Mouse (Mus musculus) stomach, postnatal 0 days (tissue): Measurements from ENCODE around the gene Nfxl1. TPM values are rescaled to one million over a fixed set of nuclear protein-coding genes. Genes with fewer than 3 reads are reported as not detected.

Experiments
- ATAC-seq: fragments of 200-750 bp; cut with Nextera tagmentation; 2 replicates; pipeline ENCODE4 v1.8.0; 2017; ENCODE audit not compliant: low FRiP score, low TSS enrichment
- DNase-seq: peaks from one replicate; pipeline ENCODE4 v3.0.0-alpha.2; 2016; ENCODE audit warnings: low spot score
- H3K27ac ChIP-seq: fragments of 300-500 bp; sonication (generic); replicated peaks from 2 replicates; pipeline ENCODE4 v1.5.1; 2014; ENCODE audit warnings: mild to moderate bottlenecking, control low read depth
- H3K27me3 ChIP-seq: fragments of 300-500 bp; sonication (generic); 2 replicates; pipeline ENCODE4 v1.6.1; 2014; ENCODE audit warnings: low read length; ENCODE audit not compliant: control insufficient read depth, insufficient read depth
- H3K36me3 ChIP-seq: fragments of 300-500 bp; sonication (generic); 2 replicates; pipeline ENCODE4 v1.6.1; 2014; ENCODE audit warnings: low read length, mixed read lengths; ENCODE audit not compliant: control insufficient read depth, insufficient read depth
- H3K4me1 ChIP-seq: fragments of 300-500 bp; sonication (generic); replicated peaks from 2 replicates; pipeline ENCODE4 v1.6.1; 2014; ENCODE audit warnings: antibody characterized with exemption; ENCODE audit not compliant: control insufficient read depth, insufficient read depth
- H3K4me2 ChIP-seq: fragments of 300-500 bp; sonication (generic); replicated peaks from 2 replicates; pipeline ENCODE4 v1.6.1; 2014; ENCODE audit warnings: low read depth, mild to moderate bottlenecking, control low read depth, moderate library complexity
- H3K4me3 ChIP-seq: fragments of 300-500 bp; sonication (generic); 2 replicates; pipeline ENCODE4 v1.5.1; 2014; ENCODE audit warnings: low read depth, low read length, control low read depth
- H3K9ac ChIP-seq: fragments of 300-500 bp; sonication (generic); 2 replicates; pipeline ENCODE4 v1.6.1; 2014; ENCODE audit warnings: mild to moderate bottlenecking, low read length, control low read depth, mixed read lengths
- H3K9me3 ChIP-seq: fragments of 300-500 bp; sonication (generic); 2 replicates; pipeline ENCODE4 v1.6.1; 2016; ENCODE audit warnings: low read length; ENCODE audit not compliant: control insufficient read depth
- CTCF ChIP-seq: IDR thresholded peaks from 2 replicates; pipeline ENCODE4 v1.5.1; 2016; ENCODE audit warnings: antibody characterized with exemption, low read depth, mild to moderate bottlenecking, moderate library complexity
- EP300 ChIP-seq: optimal IDR thresholded peaks from 2 replicates; pipeline ENCODE3; 2016; ENCODE audit warnings: antibody characterized with exemption
- WGBS: fragments of 180-500 bp; shearing (Covaris S2); extraction: QIAGEN DNeasy Blood & Tissue Kit; methylation state at CpG from one replicate; pipeline ENCODE4 v1.1.7; 2014; 5-methylcytosine and 5-hydroxymethylcytosine counted together
- polyA plus RNA-seq: library from polyadenylated mRNA; unstranded; fragments of >200 nt; fragmentation: Nextera tagmentation; extraction: Ambion mirVana; gene quantifications from 2 replicates; pipeline ENCODE4 v1.2.1, GENCODE M21; 2015

The Nfxl1 gene
- polyA plus RNA-seq, 1 experiment from 2014 or later, result 8.8 TPM

DNA sequence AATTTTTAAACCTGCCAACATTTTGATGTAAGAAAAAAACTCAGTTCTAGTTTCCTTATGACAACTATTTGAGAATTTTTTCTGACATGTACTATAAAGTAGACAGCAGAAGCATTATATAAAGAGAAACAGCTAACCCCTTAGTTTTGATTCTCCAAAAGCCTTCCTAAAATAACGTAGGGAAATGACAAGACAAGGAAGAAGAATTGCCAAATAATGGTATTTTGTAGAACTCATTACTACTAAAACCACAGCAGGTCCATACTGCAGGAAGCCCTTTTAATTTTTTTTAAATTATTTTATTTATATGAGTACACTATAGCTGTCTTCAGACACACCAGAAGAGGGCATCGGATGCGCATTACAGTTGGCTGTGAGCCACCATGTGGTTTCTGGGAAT lies 8.3 kb downstream of the Nfxl1 start:
- TF ChIP-seq EP300 (no peak), CTCF (no peak)
- H3K27ac ChIP-seq, result no peak overlapping the region
- H3K4me2 ChIP-seq, result no peak overlapping the region
- H3K9ac ChIP-seq, result no peak overlapping the region
- H3K36me3 ChIP-seq, result peaks cover 2% of the 10 kb centered on the region; the same call in 1 of the 2 replicates
- ATAC-seq, result no peak
- H3K4me1 ChIP-seq, result no peaks in the 10 kb centered on the region
- no peak overlapping the region for H3K4me3 ChIP-seq
- H3K9me3 ChIP-seq, result no peaks in the 10 kb centered on the region
- 90% methylated on average over 3 of the region's 3 CpGs for WGBS
- no peaks in the 10 kb centered on the region for H3K27me3 ChIP-seq
- no peak for DNase-seq

DNA sequence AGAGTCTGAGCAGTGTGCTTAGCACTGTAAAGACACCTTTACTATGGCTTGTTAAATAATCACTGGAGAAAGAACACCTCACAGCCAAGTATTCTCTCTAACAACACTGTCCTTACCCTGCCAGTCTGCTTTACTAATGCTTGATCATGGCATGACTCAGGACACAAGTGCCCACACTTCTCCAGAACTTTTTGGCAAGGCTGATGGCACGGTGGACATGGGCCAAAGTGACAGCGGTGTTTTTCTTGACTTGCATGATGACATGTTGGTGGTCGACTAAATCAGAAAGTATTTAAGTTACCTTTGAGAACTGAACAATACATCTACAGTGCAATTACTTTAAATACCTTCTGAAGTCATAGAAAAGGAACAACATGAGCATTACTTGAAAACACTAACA lies 30.6 kb downstream of the Nfxl1 start:
- no peaks in the 10 kb centered on the region for H3K4me1 ChIP-seq
- H3K27ac ChIP-seq, result no peak overlapping the region
- H3K27me3 ChIP-seq, result no peaks in the 10 kb centered on the region
- H3K9me3 ChIP-seq, result no peaks in the 10 kb centered on the region
- H3K4me3 ChIP-seq, result no peak overlapping the region
- H3K4me2 ChIP-seq, result no peak overlapping the region
- TF ChIP-seq EP300 (no peak), CTCF (no peak)
- no peak for DNase-seq
- WGBS, result 93% methylated on average over 3 of the region's 3 CpGs
- H3K9ac ChIP-seq, result no peak overlapping the region
- peaks cover 11% of the 10 kb centered on the region; the same call in 1 of the 2 replicates for H3K36me3 ChIP-seq
- no peak for ATAC-seq

DNA sequence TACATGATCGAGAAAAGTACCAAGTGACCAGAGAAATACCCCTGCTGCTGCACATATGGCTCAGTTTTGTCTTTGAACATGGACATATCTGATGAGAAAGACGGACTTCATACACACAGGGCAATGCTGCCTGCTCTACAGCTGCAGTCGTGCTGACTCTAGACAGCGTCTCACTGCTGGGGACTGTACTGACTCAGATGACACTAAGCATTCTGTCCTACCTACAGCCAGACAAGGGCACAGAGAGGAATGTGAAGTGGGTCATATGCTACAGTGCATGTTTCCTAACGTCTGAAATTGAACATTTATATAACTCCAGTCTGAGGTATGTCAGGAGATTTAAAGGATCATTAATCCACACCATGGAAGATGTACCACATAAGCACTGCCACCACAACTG lies 45.7 kb downstream of the Nfxl1 start:
- Histone ChIP-seq H3K27ac (no peak overlapping the region), H3K9ac (no peak overlapping the region), H3K27me3 (no peaks in the 10 kb centered on the region), H3K4me1 (no peaks in the 10 kb centered on the region), H3K4me3 (no peak overlapping the region), H3K36me3 (peaks cover 13% of the 10 kb centered on the region; the same call in 1 of the 2 replicates), H3K9me3 (no peaks in the 10 kb centered on the region), H3K4me2 (no peak overlapping the region)
- WGBS, result 84% methylated on average over 5 of the region's 5 CpGs
- no peak for DNase-seq
- ATAC-seq, result no peak
- no peak for TF ChIP-seq CTCF

DNA sequence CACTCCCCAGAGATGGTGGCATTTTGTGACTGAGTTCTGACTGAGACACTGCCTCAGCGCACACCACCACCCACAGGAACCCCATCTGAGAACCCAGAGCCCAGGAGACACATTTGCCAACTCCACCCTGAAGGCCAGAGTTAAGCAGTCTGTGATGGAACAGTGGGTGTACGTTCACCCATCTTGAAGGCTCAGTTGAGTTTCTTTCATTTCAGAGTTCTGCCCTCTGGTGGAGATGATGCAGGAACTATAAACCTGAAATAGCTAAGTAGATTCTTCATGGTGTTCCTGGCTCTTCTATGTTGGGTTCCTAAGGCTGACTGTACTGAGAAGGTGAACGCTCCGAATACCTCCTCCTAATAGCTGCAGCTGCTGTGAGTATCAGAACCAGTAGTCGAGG lies 53.7 kb downstream of the Nfxl1 start:
- TF ChIP-seq EP300 (no peak), CTCF (peak; percentile 77)

DNA sequence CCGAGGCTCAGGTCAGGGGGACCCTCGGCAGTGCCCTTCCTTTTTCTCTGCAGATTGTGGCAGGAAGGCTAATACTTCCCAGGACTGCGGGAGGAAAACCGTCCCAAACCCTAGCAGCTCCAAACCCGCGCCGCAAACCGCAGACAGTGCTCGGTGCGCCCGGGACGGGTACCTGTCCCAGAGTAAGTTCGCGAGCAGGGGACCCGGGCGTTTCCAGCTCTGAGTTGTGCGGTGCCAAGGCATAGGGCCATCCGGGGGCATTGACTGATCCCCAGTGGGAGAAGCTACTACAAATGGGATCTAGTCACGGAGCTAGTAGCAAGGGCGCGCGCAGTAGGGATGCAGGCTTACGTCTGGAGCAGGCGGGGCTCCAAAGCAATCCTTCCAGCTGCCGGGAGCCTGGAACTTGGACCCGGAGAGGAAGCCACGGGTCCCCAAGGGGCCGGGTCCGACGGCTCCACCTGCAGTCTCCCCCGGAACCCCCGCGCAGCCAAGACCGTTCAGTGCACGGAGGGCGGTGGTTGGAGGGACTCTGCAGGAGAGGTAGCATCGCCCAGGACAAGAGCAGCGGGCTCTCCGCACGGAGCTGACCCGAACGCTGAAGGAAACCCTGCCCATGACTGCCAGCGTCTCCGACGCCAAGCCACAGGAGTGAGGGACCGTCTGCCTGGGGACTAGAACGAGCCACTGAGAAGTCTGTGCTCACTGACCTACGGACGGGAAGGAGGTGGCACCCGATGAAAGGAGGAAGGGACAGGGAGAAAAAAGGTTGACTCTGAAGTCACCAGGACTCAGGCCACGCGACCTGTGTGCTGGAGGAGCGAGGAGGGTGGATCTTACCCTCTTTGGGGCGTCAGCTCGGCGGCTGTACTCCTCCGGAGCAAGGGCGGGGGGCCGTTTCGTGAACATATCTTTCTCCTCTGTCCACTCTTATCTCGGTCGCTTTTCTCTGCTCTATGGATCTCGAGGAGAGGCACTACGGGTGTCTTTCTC lies 55.7 kb downstream of the Nfxl1 start, which contains the start of gene Corin:
Gene Corin (minus strand): TSS at position 943 of the 993 bp plus-strand sequence.
- TF ChIP-seq CTCF (no peak), EP300 (no peak)
- ATAC-seq, result peak; percentile 58
- H3K4me3 ChIP-seq, result peak within 1 kb of the TSS; percentile 42
- H3K4me2 ChIP-seq, result peak within 1 kb of the TSS; percentile 62
- 1% methylated on average over 64 of the region's 64 CpGs for WGBS
- H3K27me3 ChIP-seq, result peaks cover 4% of the 10 kb centered on the region; the same call in 1 of the 2 replicates
- no peaks in the 10 kb centered on the region; the same call in 1 of the 2 replicates for H3K4me1 ChIP-seq
- no peak within 1 kb of the TSS for H3K27ac ChIP-seq
- no peaks in the 10 kb centered on the region for H3K9me3 ChIP-seq
- peak within 1 kb of the TSS; percentile 43 for H3K9ac ChIP-seq
- H3K36me3 ChIP-seq, result no peaks in the 10 kb centered on the region
- peak; percentile 52 for DNase-seq

More for the DNA sequence above, 53.7 kb downstream of the Nfxl1 start:
- Histone ChIP-seq H3K27ac (no peak overlapping the region), H3K4me3 (no peak overlapping the region), H3K27me3 (peaks cover 4% of the 10 kb centered on the region; the same call in 1 of the 2 replicates), H3K36me3 (no peaks in the 10 kb centered on the region), H3K4me1 (no peaks in the 10 kb centered on the region; the same call in 1 of the 2 replicates), H3K9ac (no peak overlapping the region), H3K4me2 (no peak overlapping the region), H3K9me3 (no peaks in the 10 kb centered on the region)
- DNase-seq (no peak), ATAC-seq (peak; percentile 45; the same call in 1 of the 2 replicates)
- 72% methylated on average over 5 of the region's 5 CpGs for WGBS

DNA sequence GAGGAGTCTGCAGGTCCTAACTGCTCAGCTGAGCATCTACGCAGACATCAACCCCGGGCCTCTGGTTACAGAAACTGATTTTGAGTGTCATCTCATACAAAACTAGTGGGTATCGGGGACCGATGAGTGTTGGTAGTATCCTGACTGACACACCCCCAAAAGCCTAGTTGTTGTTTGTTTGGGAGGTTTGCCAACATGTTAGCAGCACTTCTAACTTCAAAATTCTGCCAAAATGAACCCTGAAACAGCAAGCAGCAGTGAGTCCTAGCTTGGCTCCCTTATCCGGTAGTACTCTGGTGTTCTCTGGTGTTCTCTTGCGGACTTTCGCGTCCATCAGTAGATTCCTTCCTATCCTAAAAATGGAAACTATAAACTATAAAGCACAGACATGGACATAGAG lies 56.7 kb downstream of the Nfxl1 start:
- Histone ChIP-seq H3K4me2 (peak overlapping the region; percentile 62; the same call in 1 of the 2 replicates), H3K9me3 (no peaks in the 10 kb centered on the region), H3K27me3 (peaks cover 4% of the 10 kb centered on the region; the same call in 1 of the 2 replicates), H3K27ac (no peak overlapping the region), H3K4me1 (no peaks in the 10 kb centered on the region; the same call in 1 of the 2 replicates), H3K9ac (no peak overlapping the region), H3K4me3 (no peak overlapping the region), H3K36me3 (no peaks in the 10 kb centered on the region)
- TF ChIP-seq CTCF, result no peak
- TF ChIP-seq EP300, result no peak
- ATAC-seq (no peak), DNase-seq (no peak)
- 64% methylated on average over 8 of the region's 8 CpGs for WGBS
